Mouse (Mus musculus) left cerebral cortex, adult 2 months (tissue): ENCODE measurements around the gene Cdk6. TPM values are rescaled to one million over a fixed set of nuclear protein-coding genes. Genes with fewer than 3 reads are reported as not detected.
"Not testable (repeated sequence)": the region's sequence is repeated elsewhere in the genome, so short reads cannot be mapped to it uniquely, and the experiment has no call there.

Experiments
- DNase-seq, 2 experiments: peaks; one replicate each; pipeline ENCODE4 v3.0.0; 2021 to 2022; ENCODE audit warnings: low spot score in 2 of 2, mixed read lengths in 1 of 2; ENCODE audit errors: extremely low spot score in 1 of 2
- H3K27ac ChIP-seq: fragments of 200-600 bp; 2 replicates; pipeline ENCODE4 v1.8.1; 2022
- H3K4me3 ChIP-seq: fragments of 200-600 bp; 2 replicates; pipeline ENCODE4 v1.8.1; 2022
- CTCF ChIP-seq: fragments of 200-600 bp; IDR thresholded peaks from 2 replicates; pipeline ENCODE4 v1.8.1; 2022; ENCODE audit warnings: antibody characterized with exemption, mild to moderate bottlenecking, moderate library complexity
- intact Hi-C: fragments of 180-260 bp; cut with DNase I; formaldehyde crosslinking; loops from one replicate; pipeline ENCODE4 v1.15.1; 2025
- total RNA-seq, 2 experiments: library from RNA; stranded (reverse); gene quantifications; 2 replicates each; pipeline ENCODE4 v1.2.3; 2021

The Cdk6 gene
- total RNA-seq, 2 experiments from 2014 or later: 4.2 to 6.8 TPM

DNA sequence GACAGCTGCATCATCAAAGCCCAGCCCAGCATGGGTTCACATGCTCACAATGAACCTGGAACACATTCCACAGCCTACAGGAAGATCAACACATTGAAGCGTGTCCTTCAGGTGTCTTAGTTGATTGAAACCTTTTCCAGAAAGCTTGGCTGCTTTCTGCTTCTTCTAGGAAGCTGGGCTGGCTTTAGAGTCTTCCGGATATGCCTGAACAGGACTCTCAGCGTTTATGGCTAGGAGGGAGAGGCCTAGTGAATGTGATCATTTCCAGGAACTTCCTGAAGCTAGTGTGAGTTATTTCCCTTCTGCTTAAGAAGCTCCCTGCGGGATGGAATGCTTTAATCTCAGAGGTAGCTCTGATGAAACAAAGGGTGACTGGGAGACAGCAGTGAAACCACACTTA lies 17.2 kb upstream of the Cdk6 start:
- no peak for DNase-seq
- no peak overlapping the region for H3K27ac ChIP-seq
- no peak for TF ChIP-seq CTCF
- intact Hi-C loops: no loop called here
- no peak overlapping the region for H3K4me3 ChIP-seq

GRCm38 (mm10) chr5:3329361-3329760 lies 11.9 kb upstream of the Cdk6 start:
- no peak for TF ChIP-seq CTCF
- H3K27ac ChIP-seq: no peak overlapping the region
- no peak for DNase-seq
- intact Hi-C loops: no loop called here
- no peak overlapping the region for H3K4me3 ChIP-seq

GRCm38 (mm10) chr5:3330932-3331331 lies 10.4 kb upstream of the Cdk6 start:
- TF ChIP-seq CTCF: no peak
- Histone ChIP-seq H3K4me3 (no peak overlapping the region), H3K27ac (no peak overlapping the region)
- DNase-seq: no peak
- intact Hi-C loops: no loop called here

DNA sequence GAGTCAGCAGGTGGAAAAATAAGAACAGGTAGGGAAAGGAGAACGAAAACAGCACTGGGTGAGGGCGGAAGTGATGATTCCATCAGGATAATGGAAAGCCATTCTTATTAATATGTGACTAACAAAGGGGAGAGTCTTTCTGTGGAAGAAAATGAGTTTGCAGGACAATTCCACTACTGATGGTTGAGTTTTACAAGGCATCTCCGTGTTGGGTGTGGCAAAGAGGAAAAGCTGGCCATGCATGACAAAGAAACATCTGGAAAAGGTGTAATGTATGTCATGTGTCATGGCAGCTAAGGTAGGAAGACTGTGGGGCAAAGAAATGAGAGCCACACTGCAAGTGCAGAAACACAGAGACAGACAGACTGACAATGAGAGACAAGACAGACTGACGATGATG lies 8.3 kb upstream of the Cdk6 start:
- H3K4me3 ChIP-seq, H3K27ac ChIP-seq, DNase-seq, intact Hi-C loops: not testable (repeated sequence)

- H3K27ac ChIP-seq, DNase-seq: not testable (repeated sequence)
- H3K4me3 ChIP-seq: peak overlapping the region; percentile 51
- intact Hi-C loops: loop anchor here (10.0 kb wide), 1 partner anchor 204 kb away; the partner anchor contains the start of gene Fam133b
Measured at GRCm38 (mm10) chr5:3340340-3341058, 786 bp upstream of the Cdk6 start.

GRCm38 (mm10) chr5:3341931-3342770 lies 866 bp downstream of the Cdk6 start:
- peak overlapping the region; percentile 51 for H3K4me3 ChIP-seq
- no peak overlapping the region for H3K27ac ChIP-seq
- intact Hi-C loops: loop anchor here (2.0 to 10.0 kb wide), 2 partner anchors 189 to 203 kb away; partner anchors contain the start of gene Fam133b
- TF ChIP-seq CTCF: no peak
- peak; percentile 15 to 24 for DNase-seq

DNA sequence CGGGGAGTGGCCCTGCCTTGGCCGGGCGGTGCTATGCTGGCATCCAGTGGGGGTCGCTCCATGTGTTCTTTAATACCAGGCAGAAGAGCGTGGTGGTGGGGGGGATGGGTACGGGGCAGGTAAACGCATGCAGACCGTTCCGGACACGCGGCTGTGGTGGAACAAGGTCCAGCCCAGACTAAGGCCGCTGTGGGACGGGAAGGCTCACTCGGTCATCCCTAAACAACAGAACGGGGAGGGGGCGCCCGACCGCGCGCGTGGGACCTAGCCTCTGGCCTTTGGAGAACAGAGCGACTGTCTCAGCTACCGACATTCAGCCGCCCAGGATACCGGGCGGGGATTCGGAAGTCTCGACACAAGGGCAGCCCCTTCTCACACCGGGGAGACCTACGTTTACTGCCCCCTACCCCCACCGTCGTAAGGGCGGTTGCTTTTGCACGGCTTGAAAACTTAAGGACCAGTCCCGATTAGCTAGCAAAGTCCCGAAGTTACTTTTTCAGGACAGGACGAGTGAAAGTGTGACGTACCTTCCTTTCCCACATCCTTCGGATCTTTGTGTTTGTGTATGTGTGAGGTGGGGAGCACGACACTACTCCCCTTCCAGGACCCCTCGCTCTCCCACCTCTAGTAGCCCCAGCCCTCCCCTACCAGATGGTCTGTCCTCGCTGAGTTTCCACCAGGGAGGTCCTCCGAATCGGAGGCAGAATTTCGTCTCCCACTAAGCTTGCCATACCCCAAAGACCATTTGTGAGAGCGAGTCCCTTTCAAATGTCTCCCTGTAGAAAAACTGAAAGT lies 1.7 kb downstream of the Cdk6 start:
- Histone ChIP-seq H3K4me3 (peak overlapping the region; percentile 51), H3K27ac (no peak overlapping the region)
- intact Hi-C loops: loop anchor here (2.0 to 10.0 kb wide), 2 partner anchors 190 to 202 kb away; partner anchors contain the start of gene Fam133b
- no peak for TF ChIP-seq CTCF
- DNase-seq: peak; percentile 11 to 14

DNA sequence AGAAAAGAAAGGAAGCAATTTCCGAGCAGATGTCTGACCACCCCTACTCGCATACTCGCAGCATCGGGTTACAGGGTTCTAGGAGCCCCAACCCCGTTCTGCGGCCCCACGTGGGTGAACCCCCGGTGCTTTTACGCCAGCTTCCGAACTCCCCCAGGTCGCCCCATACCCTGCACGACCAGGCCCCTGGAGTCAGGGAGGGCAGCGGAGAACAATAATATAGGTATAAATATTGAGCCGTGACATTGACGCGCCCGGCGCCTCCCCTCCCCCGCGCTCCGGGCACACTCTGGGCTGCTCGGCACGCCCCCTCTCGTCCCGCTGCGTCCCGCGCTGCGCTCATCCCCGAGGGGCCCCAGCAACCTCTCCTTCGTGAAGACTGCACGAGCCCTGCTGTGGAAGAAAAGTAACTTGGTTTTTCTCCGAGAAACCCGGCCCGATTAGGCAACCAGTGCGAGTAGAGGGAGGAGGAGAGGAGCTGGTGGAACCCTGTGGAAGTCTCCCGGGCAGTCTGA lies 2.3 kb downstream of the Cdk6 start:
- Histone ChIP-seq H3K27ac (peak overlapping the region; percentile 4; the same call in 1 of the 2 replicates), H3K4me3 (peak overlapping the region; percentile 51)
- DNase-seq: peak; percentile 31 to 49
- TF ChIP-seq CTCF: no peak
- intact Hi-C loops: loop anchor here (1.0 to 10.0 kb wide), 3 partner anchors 173 to 201 kb away; partner anchors contain the start of gene Fam133b

DNA sequence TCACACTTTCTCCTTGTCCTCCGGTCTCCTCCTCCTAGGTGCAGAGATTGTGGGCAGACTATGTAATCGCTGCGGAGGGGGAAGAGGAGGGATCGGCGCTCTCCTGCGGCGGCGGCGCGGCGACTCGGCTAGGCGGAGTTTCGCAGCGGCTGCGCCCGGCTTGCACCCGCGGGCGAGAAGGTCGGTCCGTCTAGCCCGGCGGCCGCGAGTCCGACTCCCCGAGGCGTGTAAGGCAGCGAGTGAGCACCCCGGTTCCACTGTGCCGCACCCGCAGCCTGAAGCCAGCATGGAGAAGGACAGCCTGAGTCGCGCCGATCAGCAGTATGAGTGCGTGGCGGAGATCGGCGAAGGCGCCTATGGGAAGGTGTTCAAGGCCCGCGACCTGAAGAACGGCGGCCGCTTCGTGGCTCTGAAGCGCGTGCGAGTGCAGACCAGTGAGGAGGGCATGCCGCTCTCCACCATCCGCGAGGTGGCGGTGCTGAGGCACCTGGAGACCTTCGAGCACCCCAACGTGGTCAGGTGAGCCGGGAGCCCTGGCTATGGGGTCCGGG lies 2.9 kb downstream of the Cdk6 start:
- TF ChIP-seq CTCF: peak; percentile 72
- intact Hi-C loops: loop anchor here (1.0 to 10.0 kb wide), 2 partner anchors 172 to 201 kb away; partner anchors contain the start of gene Fam133b
- Histone ChIP-seq H3K4me3 (peak overlapping the region; percentile 51), H3K27ac (peak overlapping the region; percentile 4; the same call in 1 of the 2 replicates)
- DNase-seq: peak; percentile 75 to 77

GRCm38 (mm10) chr5:3345540-3345939 lies 4.3 kb downstream of the Cdk6 start:
- not testable (repeated sequence) for H3K27ac ChIP-seq, DNase-seq, H3K4me3 ChIP-seq
- intact Hi-C loops: loop anchor here (10.0 kb wide), 1 partner anchor 199 kb away; the partner anchor contains the start of gene Fam133b

GRCm38 (mm10) chr5:3349393-3349792 lies 8.1 kb downstream of the Cdk6 start:
- H3K4me3 ChIP-seq, DNase-seq, H3K27ac ChIP-seq: not testable (repeated sequence)
- intact Hi-C loops: loop anchor here (10.0 kb wide), 1 partner anchor 195 kb away; the partner anchor contains the start of gene Fam133b

DNA sequence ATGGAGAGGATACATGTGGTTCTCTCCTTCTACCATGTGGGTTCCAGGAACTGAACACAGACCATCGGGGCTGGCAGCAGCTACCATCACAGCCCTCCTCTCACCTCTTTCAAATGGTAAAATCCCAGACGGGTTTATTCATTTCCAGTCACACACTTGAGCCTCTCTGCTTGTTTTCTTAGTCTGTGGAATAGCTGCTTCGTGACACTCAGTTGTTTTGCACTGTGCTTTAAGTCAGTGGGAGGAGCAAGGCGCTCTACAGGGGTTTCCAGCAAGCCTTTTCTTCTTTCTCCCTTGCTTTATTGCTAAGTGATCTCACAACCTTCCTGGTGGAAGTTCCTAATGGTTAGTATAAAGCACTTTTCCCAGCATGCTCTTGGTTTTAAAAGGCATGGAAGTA lies 10.6 kb downstream of the Cdk6 start:
- H3K4me3 ChIP-seq, DNase-seq, H3K27ac ChIP-seq, intact Hi-C loops: not testable (repeated sequence)
